Mouse (Mus musculus) heart, postnatal 4 days (tissue): ENCODE data around the gene Sgsm2. TPM values are rescaled to one million over a fixed set of nuclear protein-coding genes. Genes with fewer than 3 reads are reported as not detected.

Experiments used
- DNase-seq: peaks from one replicate; pipeline ENCODE4 v3.0.0; 2021
- total RNA-seq, 2 experiments: library from RNA; stranded (reverse); gene quantifications; 2 replicates each; pipeline ENCODE4 v1.2.3; 2021

Sgsm2 gene
- 10 to 100 TPM; 14.6 to 14.9 TPM for total RNA-seq

GRCm38 (mm10) chr11:74896901-74897677, at the start of gene Sgsm2:
Sgsm2 (minus strand) TSS chr11:74897060.
- DNase-seq = peak; percentile 75

- no peak for DNase-seq
Observed at GRCm38 (mm10) chr11:74946348-74946747, 49.5 kb upstream of the Sgsm2 start.

GRCm38 (mm10) chr11:74930391-74930790, 33.5 kb upstream of the Sgsm2 start:
- DNase-seq = no peak

- no peak for DNase-seq
Observed at GRCm38 (mm10) chr11:74929111-74929510, 32.3 kb upstream of the Sgsm2 start.

- no peak for DNase-seq
Observed at GRCm38 (mm10) chr11:74927236-74927725, 30.4 kb upstream of the Sgsm2 start.

GRCm38 (mm10) chr11:74926388-74927005, 29.6 kb upstream of the Sgsm2 start:
- DNase-seq = peak; percentile 58

- peak; percentile 95 for DNase-seq
Observed at GRCm38 (mm10) chr11:74925577-74926387, 28.9 kb upstream of the Sgsm2 start, which contains the start of the genes Smg6 and Srr. Smg6 (plus strand) TSS chr11:74925823. Srr (minus strand) TSS chr11:74925948.

GRCm38 (mm10) chr11:74924149-74924548, 27.3 kb upstream of the Sgsm2 start:
- DNase-seq = peak; percentile 40

- DNase-seq = no peak
Observed at GRCm38 (mm10) chr11:74919249-74919648, 22.4 kb upstream of the Sgsm2 start.

- DNase-seq = no peak
Observed at GRCm38 (mm10) chr11:74912492-74912891, 15.6 kb upstream of the Sgsm2 start.

- no peak for DNase-seq
Observed at GRCm38 (mm10) chr11:74909978-74910377, 13.1 kb upstream of the Sgsm2 start.

- no peak for DNase-seq
Observed at GRCm38 (mm10) chr11:74908618-74909399, 11.9 kb upstream of the Sgsm2 start.

GRCm38 (mm10) chr11:74907850-74908249, 11.0 kb upstream of the Sgsm2 start:
- no peak for DNase-seq

- no peak for DNase-seq
Observed at GRCm38 (mm10) chr11:74902416-74902815, 5.6 kb upstream of the Sgsm2 start.

- DNase-seq = no peak
Observed at GRCm38 (mm10) chr11:74901555-74901954, 4.7 kb upstream of the Sgsm2 start.

GRCm38 (mm10) chr11:74898517-74898827, 1.6 kb upstream of the Sgsm2 start:
- DNase-seq = no peak

- DNase-seq = peak; percentile 93
Observed at GRCm38 (mm10) chr11:74897678-74898516, 1.0 kb upstream of the Sgsm2 start, which contains the start of gene Tsr1. Tsr1 (plus strand) TSS chr11:74898071.

- peak; percentile 70 for DNase-seq
Observed at GRCm38 (mm10) chr11:74895980-74896900, 620 bp downstream of the Sgsm2 start.

- DNase-seq = no peak
Observed at GRCm38 (mm10) chr11:74894619-74895018, 2.2 kb downstream of the Sgsm2 start.

GRCm38 (mm10) chr11:74883098-74883497, 13.8 kb downstream of the Sgsm2 start:
- no peak for DNase-seq
